Comparison of ENCODE assay signal across 22 mouse cellular contexts in the genomic region with DNA sequence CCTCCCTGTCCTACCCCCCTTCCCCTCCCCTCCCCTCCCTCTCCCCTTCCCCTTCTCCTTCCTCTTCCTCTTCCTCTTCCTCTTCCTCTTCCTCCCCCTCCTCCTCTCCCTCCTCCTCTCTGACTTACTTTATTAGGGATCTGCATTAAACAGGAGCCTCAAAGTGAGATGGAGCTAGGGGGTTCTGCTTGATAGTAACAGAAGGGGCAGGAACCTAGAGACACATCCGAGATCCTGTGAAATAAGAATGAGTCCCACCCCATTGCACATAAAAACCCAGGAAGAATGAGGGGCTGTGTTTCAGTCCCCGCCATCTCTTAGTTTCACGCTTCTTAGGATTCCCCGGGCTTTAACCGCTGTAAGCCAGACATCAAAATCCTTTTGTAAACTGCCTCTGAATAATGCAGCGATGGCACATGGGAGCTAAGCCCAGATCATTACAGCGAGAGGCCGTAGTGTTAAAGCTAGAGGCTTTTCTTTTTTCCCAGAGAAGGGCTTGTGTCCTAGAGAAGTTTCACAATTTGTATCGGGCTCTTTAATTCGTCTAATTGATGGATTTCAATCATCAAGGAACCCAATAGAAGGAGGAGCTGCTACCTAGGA.
DNase-seq lines count a peak whose midpoint lies in the region; ATAC-seq lines count a peak whose summit lies in the region.
"Had no signal": no experiment of that assay in that cellular context is flagged by ENCODE, and none has a peak within 500 bp of the region (broad histone marks: within the 10 kb centered on the region; RNA-seq: fewer than 3 reads in every experiment).

No protein-coding gene starts in this region.

- no peak overlapping the region for H3K4me3 ChIP-seq in hindbrain, embryonic 12.5 days
- no peak overlapping the region for H3K4me3 ChIP-seq in hindbrain, embryonic 16.5 days (ENCODE audit: low read length)
- no peak overlapping the region for H3K4me3 ChIP-seq in forebrain, embryonic 14.5 days (ENCODE audit: low read depth, low read length)
- H3K4me3 ChIP-seq in midbrain, embryonic 10.5 days: peak overlapping the region; percentile 8; the same call in 1 of the 2 replicates
- no peak overlapping the region for H3K4me3 ChIP-seq in midbrain, embryonic 16.5 days (ENCODE audit: low read depth, low read length)
- H3K4me3 ChIP-seq in kidney, embryonic 14.5 days (ENCODE audit: low read length): no peak overlapping the region
- H3K4me3 ChIP-seq: gastrocnemius, adult 2 months; heart, embryonic 15.5 days; liver, embryonic 13.5 days had no signal

- no peaks in the 10 kb centered on the region for H3K9me3 ChIP-seq in hindbrain, embryonic 12.5 days (replicated peaks)
- H3K9me3 ChIP-seq in hindbrain, embryonic 16.5 days (ENCODE audit: control insufficient read depth, low read length): no peaks in the 10 kb centered on the region
- no peaks in the 10 kb centered on the region for H3K9me3 ChIP-seq in forebrain, embryonic 14.5 days (replicated peaks; ENCODE audit: control insufficient read depth, low read length)
- H3K9me3 ChIP-seq in midbrain, embryonic 10.5 days (replicated peaks): no peaks in the 10 kb centered on the region
- no peaks in the 10 kb centered on the region for H3K9me3 ChIP-seq in midbrain, embryonic 16.5 days (replicated peaks; ENCODE audit: control insufficient read depth, low read length, poor library complexity, severe bottlenecking)
- no peaks in the 10 kb centered on the region for H3K9me3 ChIP-seq in kidney, embryonic 14.5 days (ENCODE audit: control insufficient read depth, low read length)
- H3K9me3 ChIP-seq: heart, embryonic 15.5 days had no signal

- DNase-seq in forebrain, embryonic 14.5 days (ENCODE audit: low spot score): peak; percentile 68
- DNase-seq in midbrain, embryonic 10.5 days (ENCODE audit: low spot score): no peak
- no peak for DNase-seq in cerebellum, adult 11 months
- DNase-seq: adrenal gland, postnatal 25 days; cerebellum, adult 18-20 months; cerebellum, postnatal 14 days; gastrocnemius, adult 2 months; heart, postnatal 4 days; kidney, adult 18-20 months; layer of hippocampus, adult 9-11 months; liver, embryonic 13.5 days; lung, adult 2 months; right cerebral cortex, postnatal 14 days had no signal

- H3K36me3 ChIP-seq in hindbrain, embryonic 12.5 days: no peaks in the 10 kb centered on the region
- no peaks in the 10 kb centered on the region for H3K36me3 ChIP-seq in hindbrain, embryonic 16.5 days (ENCODE audit: control insufficient read depth, insufficient read depth, low read length)
- H3K36me3 ChIP-seq in forebrain, embryonic 14.5 days (ENCODE audit: control insufficient read depth, insufficient read depth, low read length): no peaks in the 10 kb centered on the region
- H3K36me3 ChIP-seq in midbrain, embryonic 10.5 days: no peaks in the 10 kb centered on the region
- no peaks in the 10 kb centered on the region for H3K36me3 ChIP-seq in midbrain, embryonic 16.5 days (ENCODE audit: control insufficient read depth, insufficient read depth, low read length)
- H3K36me3 ChIP-seq in kidney, embryonic 14.5 days (ENCODE audit: control insufficient read depth, insufficient read depth, low read length): no peaks in the 10 kb centered on the region
- H3K36me3 ChIP-seq: heart, embryonic 15.5 days; liver, embryonic 13.5 days had no signal

- WGBS in hindbrain, embryonic 12.5 days: 57% methylated on average over 10 of the region's 10 CpGs
- WGBS in hindbrain, embryonic 16.5 days: 37% methylated on average over 10 of the region's 10 CpGs
- WGBS in forebrain, embryonic 14.5 days: 20% methylated on average over 10 of the region's 10 CpGs
- WGBS in midbrain, embryonic 10.5 days: 36% methylated on average over 10 of the region's 10 CpGs
- WGBS in midbrain, embryonic 16.5 days: 8% methylated on average over 10 of the region's 10 CpGs
- 84% methylated on average over 10 of the region's 10 CpGs for WGBS in kidney, embryonic 14.5 days

- no peaks in the 10 kb centered on the region for H3K4me1 ChIP-seq in hindbrain, embryonic 12.5 days
- no peaks in the 10 kb centered on the region for H3K4me1 ChIP-seq in hindbrain, embryonic 16.5 days (ENCODE audit: control insufficient read depth, insufficient read depth, low read depth, low read length)
- no peaks in the 10 kb centered on the region for H3K4me1 ChIP-seq in forebrain, embryonic 14.5 days (ENCODE audit: control insufficient read depth, insufficient read depth, low read length)
- peaks cover 15% of the 10 kb centered on the region for H3K4me1 ChIP-seq in midbrain, embryonic 10.5 days
- H3K4me1 ChIP-seq in midbrain, embryonic 16.5 days (ENCODE audit: control insufficient read depth, insufficient read depth, low read length): peaks cover 16% of the 10 kb centered on the region
- no peaks in the 10 kb centered on the region for H3K4me1 ChIP-seq in kidney, embryonic 14.5 days (ENCODE audit: control insufficient read depth, insufficient read depth, low read length)
- H3K4me1 ChIP-seq: heart, embryonic 15.5 days; liver, embryonic 13.5 days; megakaryocyte, embryonic 14.5 days had no signal

- H3K9ac ChIP-seq in hindbrain, embryonic 12.5 days: no peak overlapping the region
- H3K9ac ChIP-seq in hindbrain, embryonic 16.5 days (ENCODE audit: low read depth, low read length): no peak overlapping the region
- no peak overlapping the region for H3K9ac ChIP-seq in forebrain, embryonic 14.5 days (ENCODE audit: low read length)
- no peak overlapping the region for H3K9ac ChIP-seq in midbrain, embryonic 16.5 days (ENCODE audit: low read depth, low read length)
- H3K9ac ChIP-seq in kidney, embryonic 14.5 days (ENCODE audit: low read depth, low read length): no peak overlapping the region
- H3K9ac ChIP-seq: heart, embryonic 15.5 days; liver, embryonic 13.5 days had no signal

- no peak overlapping the region for H3K27ac ChIP-seq in hindbrain, embryonic 12.5 days
- H3K27ac ChIP-seq in hindbrain, embryonic 16.5 days (ENCODE audit: low read depth, low read length): no peak overlapping the region
- H3K27ac ChIP-seq in forebrain, embryonic 14.5 days (ENCODE audit: low read depth, low read length): no peak overlapping the region
- H3K27ac ChIP-seq in midbrain, embryonic 10.5 days (replicated peaks): peak overlapping the region; percentile 64
- peak overlapping the region; percentile 67 for H3K27ac ChIP-seq in midbrain, embryonic 16.5 days (ENCODE audit: low read length)
- H3K27ac ChIP-seq in kidney, embryonic 14.5 days (ENCODE audit: low read depth, low read length): no peak overlapping the region
- H3K27ac ChIP-seq: gastrocnemius, adult 2 months; heart, embryonic 15.5 days; kidney, postnatal 0 days; liver, embryonic 13.5 days; stomach, postnatal 0 days had no signal

- ATAC-seq in hindbrain, embryonic 12.5 days (ENCODE audit: low FRiP score): no peak
- no peak for ATAC-seq in hindbrain, embryonic 16.5 days
- 0 out of 2 replicates have a peak, but pooled peaks have one; percentile 50 for ATAC-seq in forebrain, embryonic 14.5 days
- ATAC-seq in midbrain, embryonic 16.5 days: peak; percentile 76
- no peak for ATAC-seq in kidney, embryonic 14.5 days (ENCODE audit: low FRiP score, low TSS enrichment)
- ATAC-seq: inflammation-experienced regulatory T-cells, adult 6 months had no signal

- 0 out of 2 replicates have a peak overlapping the region, but pooled peaks have one; percentile 8 for H3K4me2 ChIP-seq in hindbrain, embryonic 12.5 days (replicated peaks)
- no peak overlapping the region for H3K4me2 ChIP-seq in hindbrain, embryonic 16.5 days (ENCODE audit: low read length)
- H3K4me2 ChIP-seq in forebrain, embryonic 14.5 days (ENCODE audit: low read length): peak overlapping the region; percentile 0
- H3K4me2 ChIP-seq in midbrain, embryonic 16.5 days (ENCODE audit: low read length): peak overlapping the region; percentile 23
- H3K4me2 ChIP-seq in kidney, embryonic 14.5 days (replicated peaks; ENCODE audit: low read depth, low read length): no peak overlapping the region
- H3K4me2 ChIP-seq: heart, embryonic 15.5 days; liver, embryonic 13.5 days had no signal

- H3K27me3 ChIP-seq in hindbrain, embryonic 12.5 days: no peaks in the 10 kb centered on the region
- no peaks in the 10 kb centered on the region for H3K27me3 ChIP-seq in hindbrain, embryonic 16.5 days (replicated peaks; ENCODE audit: control insufficient read depth, insufficient read depth, low read length)
- no peaks in the 10 kb centered on the region for H3K27me3 ChIP-seq in forebrain, embryonic 14.5 days (replicated peaks; ENCODE audit: control insufficient read depth, insufficient read depth, low read length)
- H3K27me3 ChIP-seq in midbrain, embryonic 10.5 days (ENCODE audit: low read depth, poor library complexity, severe bottlenecking): no peaks in the 10 kb centered on the region
- H3K27me3 ChIP-seq in midbrain, embryonic 16.5 days (ENCODE audit: control insufficient read depth, insufficient read depth, low read depth, low read length): no peaks in the 10 kb centered on the region
- H3K27me3 ChIP-seq in kidney, embryonic 14.5 days (ENCODE audit: control insufficient read depth, insufficient read depth, low read length): no peaks in the 10 kb centered on the region
- H3K27me3 ChIP-seq: heart, embryonic 15.5 days; liver, embryonic 13.5 days; megakaryocyte, embryonic 14.5 days had no signal

Comparison
In these comparisons a context has a peak if more than half of its experiments do, and no peak if none do; other contexts are left out.
1. H3K4me2 ChIP-seq: peak in hindbrain, embryonic 12.5 days (single experiment), forebrain, embryonic 14.5 days (single experiment) and midbrain, embryonic 16.5 days (single experiment); none in hindbrain, embryonic 16.5 days (single experiment) and kidney, embryonic 14.5 days (single experiment).
2. ATAC-seq: peak in forebrain, embryonic 14.5 days (single experiment) and midbrain, embryonic 16.5 days (single experiment); none in hindbrain, embryonic 12.5 days (single experiment), hindbrain, embryonic 16.5 days (single experiment) and kidney, embryonic 14.5 days (single experiment).
3. H3K27ac ChIP-seq: peak in midbrain, embryonic 10.5 days (single experiment) and midbrain, embryonic 16.5 days (single experiment); none in hindbrain, embryonic 12.5 days (single experiment), hindbrain, embryonic 16.5 days (single experiment), forebrain, embryonic 14.5 days (single experiment) and kidney, embryonic 14.5 days (single experiment).